Mouse (Mus musculus) NIH3T3 (cell line): Measurements from ENCODE around the gene Olfr794.
A peak's percentile ranks its signal among the peaks of the same experiment; 100 is the strongest.

Experiments
- DNase-seq: peaks from one replicate; pipeline ENCODE4 v3.0.0-alpha.2; 2012; ENCODE audit warnings: low read depth

Gene Olfr794

DNA sequence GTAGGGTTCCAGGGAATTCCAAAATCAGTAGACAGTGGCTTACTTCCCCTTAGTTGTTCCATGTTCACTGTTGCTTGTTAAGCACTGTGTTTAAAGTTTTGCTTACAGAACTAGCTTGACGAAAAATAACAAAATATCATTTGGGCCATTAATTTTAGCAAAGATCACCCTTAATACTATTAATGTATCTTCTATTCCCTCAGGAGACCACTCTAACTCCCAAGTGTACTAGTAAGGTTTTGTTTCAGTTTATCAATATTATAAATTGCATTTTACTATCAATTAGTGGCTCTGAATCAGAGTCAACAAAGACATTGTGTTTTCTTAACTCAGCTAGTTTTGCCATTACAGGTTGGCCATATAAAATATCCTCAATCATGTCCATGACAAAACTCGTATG, at the start of gene Olfr794:
TSS of gene Olfr794 (plus strand) at position 301 of the 400 bp plus-strand sequence.
- DNase-seq = no peak

GRCm38 (mm10) chr10:129521492-129521891, 46.0 kb upstream of the Olfr794 start, which contains the start of gene Olfr791:
Olfr791 (plus strand) TSS chr10:129521792.
- no peak for DNase-seq

GRCm38 (mm10) chr10:129538862-129539261, 28.6 kb upstream of the Olfr794 start, which contains the start of gene Olfr792:
Olfr792 (plus strand) TSS chr10:129539162.
- DNase-seq = no peak

DNA sequence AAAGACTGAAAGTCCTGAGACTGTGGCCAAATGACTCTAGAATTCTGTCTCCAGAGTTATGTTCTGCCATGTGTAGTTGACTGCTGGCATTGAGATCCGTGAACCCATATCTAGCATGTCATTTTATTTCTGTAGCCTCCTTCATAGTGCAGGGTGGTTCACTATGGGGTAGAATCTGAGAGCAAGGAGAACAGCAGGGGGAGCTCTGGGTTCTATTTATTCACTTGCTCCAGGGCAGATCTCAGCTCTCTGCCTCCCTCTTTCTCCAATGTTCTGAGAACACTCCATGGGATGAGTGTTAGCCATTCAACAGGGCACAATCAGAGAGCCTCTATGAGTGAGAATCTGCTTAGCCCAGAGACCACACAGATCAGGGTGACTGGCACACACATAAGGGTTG, 18.1 kb upstream of the Olfr794 start:
- peak; percentile 15 for DNase-seq

DNA sequence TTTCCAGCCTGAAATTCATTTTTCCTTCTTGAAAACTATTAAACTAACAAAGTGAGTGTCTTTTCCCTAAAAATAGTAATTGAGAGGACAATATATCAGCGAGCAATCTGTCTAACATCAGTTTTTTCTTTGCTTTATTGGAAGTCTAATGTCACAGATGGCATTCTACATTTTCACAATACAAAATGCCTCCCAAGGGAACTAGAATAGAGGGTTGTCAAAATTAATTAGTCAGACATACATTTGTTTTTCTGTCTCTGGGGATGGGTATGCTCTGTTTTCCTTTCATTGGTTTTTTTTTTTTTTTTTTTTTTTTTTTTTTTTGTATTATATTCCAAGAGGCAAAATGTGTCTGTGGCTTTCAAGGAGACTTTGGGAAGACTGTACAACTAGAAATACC, 9.6 kb downstream of the Olfr794 start:
- DNase-seq = no peak

- DNase-seq = no peak
Observed at GRCm38 (mm10) chr10:129612470-129612869, 45.0 kb downstream of the Olfr794 start, which contains the start of gene Olfr796. Olfr796 (minus strand) TSS chr10:129612570.

DNA sequence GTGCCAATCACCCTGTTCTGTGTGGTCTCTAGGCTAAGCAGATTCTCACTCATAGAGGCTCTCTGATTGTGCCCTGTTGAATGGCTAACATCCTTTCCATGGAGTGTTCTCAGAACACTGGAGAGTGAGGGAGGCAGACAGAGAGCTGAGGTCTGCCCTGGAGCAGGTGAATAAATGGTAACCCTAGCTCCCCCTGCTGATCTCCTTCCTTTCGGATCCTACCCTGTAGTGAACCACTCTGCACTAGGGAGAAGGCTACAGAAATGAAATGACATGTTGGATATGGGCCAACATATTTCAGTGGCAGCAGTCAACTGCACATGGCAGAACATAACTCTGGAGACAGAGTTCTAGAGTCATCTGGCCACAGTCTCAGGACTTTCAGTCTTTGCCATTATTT, 54.3 kb downstream of the Olfr794 start:
- no peak for DNase-seq
